Mouse (Mus musculus): ENCODE measurements at regions not wholly inside any gene's neighbourhood (a gene's known extent, or its start where the extent isn't known, plus 50 kb on each side); places are given as distances from the start of the nearest gene placed in this dataset.

- no peak for DNase-seq (ENCODE audit: low spot score)
Measured at GRCm38 (mm10) chr3:41363947-41364346, 191.6 kb upstream of the Jade1 start.

- no peak for DNase-seq (ENCODE audit: low spot score)
Measured at GRCm38 (mm10) chr3:41360231-41360630, 195.3 kb upstream of the Jade1 start.

- DNase-seq (ENCODE audit: low spot score) = no peak
Measured at GRCm38 (mm10) chr3:41359458-41359857, 196.1 kb upstream of the Jade1 start.

GRCm38 (mm10) chr3:41353021-41353420 lies 202.5 kb upstream of the Jade1 start:
- DNase-seq (ENCODE audit: low spot score) = no peak

- no peak for DNase-seq (ENCODE audit: low spot score)
Measured at GRCm38 (mm10) chr3:41351786-41352185, 203.7 kb upstream of the Jade1 start.

- DNase-seq (ENCODE audit: low spot score) = no peak
Measured at GRCm38 (mm10) chr3:41351091-41351685, 204.3 kb upstream of the Jade1 start.

- no peak for DNase-seq (ENCODE audit: low spot score)
Measured at GRCm38 (mm10) chr3:41350331-41350730, 205.2 kb upstream of the Jade1 start.

- DNase-seq (ENCODE audit: low spot score) = peak; percentile 36
Measured at GRCm38 (mm10) chr3:41348795-41349194, 206.7 kb upstream of the Jade1 start.

- DNase-seq (ENCODE audit: low spot score) = no peak
Measured at GRCm38 (mm10) chr3:41346863-41347262, 208.7 kb upstream of the Jade1 start.

GRCm38 (mm10) chr3:41343431-41343830 lies 212.1 kb upstream of the Jade1 start:
- DNase-seq (ENCODE audit: low spot score) = no peak

- peak; percentile 37 for DNase-seq (ENCODE audit: low spot score)
Measured at GRCm38 (mm10) chr3:41332481-41332880, 223.1 kb upstream of the Jade1 start.

GRCm38 (mm10) chr3:41330356-41330755 lies 225.2 kb upstream of the Jade1 start:
- DNase-seq (ENCODE audit: low spot score) = no peak

GRCm38 (mm10) chr3:41328828-41329227 lies 226.7 kb upstream of the Jade1 start:
- DNase-seq (ENCODE audit: low spot score) = no peak

GRCm38 (mm10) chr3:41326211-41327104 lies 229.1 kb upstream of the Jade1 start:
- no peak for DNase-seq (ENCODE audit: low spot score)

- DNase-seq (ENCODE audit: low spot score) = no peak
Measured at GRCm38 (mm10) chr3:41321808-41322207, 233.7 kb upstream of the Jade1 start.

- no peak for DNase-seq (ENCODE audit: low spot score)
Measured at GRCm38 (mm10) chr3:41319214-41319856, 236.2 kb upstream of the Jade1 start.

- DNase-seq (ENCODE audit: low spot score) = no peak
Measured at GRCm38 (mm10) chr3:41318232-41319131, 235.6 kb upstream of the Pgrmc2 start.

GRCm38 (mm10) chr3:41317170-41317569 lies 234.3 kb upstream of the Pgrmc2 start:
- DNase-seq (ENCODE audit: low spot score) = no peak

- DNase-seq (ENCODE audit: low spot score) = no peak
Measured at GRCm38 (mm10) chr3:41312492-41312891, 229.6 kb upstream of the Pgrmc2 start.

- no peak for DNase-seq (ENCODE audit: low spot score)
Measured at GRCm38 (mm10) chr3:41307400-41308028, 224.7 kb upstream of the Pgrmc2 start.

- no peak for DNase-seq (ENCODE audit: low spot score)
Measured at GRCm38 (mm10) chr3:41302805-41303204, 220.0 kb upstream of the Pgrmc2 start.
